ENCODE assay signal across 11 mouse cellular contexts in genomic region chr11:70765776-70766445, GRCm38 (mm10). TPM values are rescaled to one million over a fixed set of nuclear protein-coding genes. Genes with fewer than 3 reads are reported as not detected.
DNase-seq lines count a peak whose midpoint lies in the region; ATAC-seq and TF ChIP-seq lines count a peak whose summit lies in the region.
"Had no signal": no experiment of that assay in that cellular context is flagged by ENCODE, and none has a peak within 500 bp of the region (broad histone marks: within the 10 kb centered on the region; RNA-seq: fewer than 3 reads in every experiment).

No protein-coding gene starts in this region.

- 62% methylated on average over 16 of the region's 16 CpGs for WGBS in lung, embryonic 15.5 days
- WGBS in lung, adult 2 months = 40% methylated on average over 16 of the region's 16 CpGs
- WGBS in heart, postnatal 0 days = 63% methylated on average over 16 of the region's 16 CpGs

- H3K4me3 ChIP-seq in lung, embryonic 15.5 days = no peak overlapping the region
- H3K4me3 ChIP-seq in lung, adult 2 months (replicated peaks; ENCODE audit: extremely low read depth, low read depth, low read length) = no peak overlapping the region
- H3K4me3 ChIP-seq in heart, postnatal 0 days (ENCODE audit: low read depth, low read length) = no peak overlapping the region
- H3K4me3 ChIP-seq: hindbrain, embryonic 10.5 days; liver, embryonic 13.5 days had no signal

- no peak for TF ChIP-seq CTCF in lung, adult 2 months (IDR thresholded peaks at IDR 0.05; ENCODE audit: insufficient read depth, low read length)
- TF ChIP-seq CTCF in heart, postnatal 0 days (IDR thresholded peaks at IDR 0.05; ENCODE audit: low read depth) = no peak

- no peak overlapping the region for H3K9ac ChIP-seq in lung, embryonic 15.5 days
- no peak overlapping the region for H3K9ac ChIP-seq in heart, postnatal 0 days (replicated peaks; ENCODE audit: low read depth, low read length)
- H3K9ac ChIP-seq: liver, embryonic 13.5 days had no signal

- H3K9me3 ChIP-seq in lung, embryonic 15.5 days = no peaks in the 10 kb centered on the region
- no peaks in the 10 kb centered on the region for H3K9me3 ChIP-seq in heart, postnatal 0 days (replicated peaks; ENCODE audit: control insufficient read depth, low read length)
- H3K9me3 ChIP-seq: hindbrain, embryonic 10.5 days; liver, embryonic 13.5 days had no signal

- no peaks in the 10 kb centered on the region for H3K27me3 ChIP-seq in lung, embryonic 15.5 days
- H3K27me3 ChIP-seq in heart, postnatal 0 days (ENCODE audit: control insufficient read depth, insufficient read depth, low read length) = no peaks in the 10 kb centered on the region
- H3K27me3 ChIP-seq: liver, embryonic 13.5 days had no signal

- peaks cover 7% of the 10 kb centered on the region for H3K4me1 ChIP-seq in lung, embryonic 15.5 days
- peaks cover 6% of the 10 kb centered on the region; the same call in 1 of the 2 replicates for H3K4me1 ChIP-seq in lung, adult 2 months (ENCODE audit: control insufficient read depth, insufficient read depth, low read length)
- peaks cover 13% of the 10 kb centered on the region for H3K4me1 ChIP-seq in heart, postnatal 0 days (ENCODE audit: control insufficient read depth, insufficient read depth)

- no peak for TF ChIP-seq EP300 in heart, postnatal 0 days (IDR thresholded peaks at IDR 0.05; ENCODE audit: low read depth)

- no peak for ATAC-seq in lung, embryonic 15.5 days (ENCODE audit: borderline replicate concordance, extremely low read depth, low FRiP score, low TSS enrichment)
- ATAC-seq in activated CD4-positive, CD25-positive, alpha-beta regulatory T cell, adult 4 months = peak; percentile 28
- no peak for ATAC-seq in heart, postnatal 0 days (ENCODE audit: insufficient read depth, low read depth)
- ATAC-seq in monocyte, adult 5-6 weeks (replicated peaks; ENCODE audit: insufficient number of reproducible peaks, low FRiP score, low TSS enrichment, poor library complexity, severe bottlenecking) = no peak

- no peak for TF ChIP-seq POLR2A in lung, adult 2 months (IDR thresholded peaks at IDR 0.05; ENCODE audit: borderline replicate concordance, extremely low read depth, low read depth, low read length)

- 0 out of 2 replicates have a peak, but pooled peaks cover 3% of the 10 kb centered on the region for H3K36me3 ChIP-seq in lung, embryonic 15.5 days
- H3K36me3 ChIP-seq in heart, postnatal 0 days (replicated peaks; ENCODE audit: control insufficient read depth, insufficient read depth, low read length) = peaks cover 11% of the 10 kb centered on the region

- DNase-seq in lung, adult 2 months = no peak
- peak; percentile 25 for DNase-seq in heart, postnatal 0 days (ENCODE audit: low spot score)
- DNase-seq in lung, postnatal 14 days = peak; percentile 9
- DNase-seq in right cerebral cortex, postnatal 10 days (ENCODE audit: low spot score in 2 of 2) = no peak
- no peak for DNase-seq in cerebellum, postnatal 14 days
- DNase-seq: liver, embryonic 13.5 days had no signal

- H3K27ac ChIP-seq in lung, embryonic 15.5 days = peak overlapping the region; percentile 37
- H3K27ac ChIP-seq in heart, postnatal 0 days (ENCODE audit: low read depth) = peak overlapping the region; percentile 91
- H3K27ac ChIP-seq: hindbrain, embryonic 10.5 days; liver, embryonic 13.5 days had no signal

- H3K4me2 ChIP-seq in lung, embryonic 15.5 days = peak overlapping the region; percentile 0; the same call in 1 of the 2 replicates
- peak overlapping the region; percentile 82; the same call in 1 of the 2 replicates for H3K4me2 ChIP-seq in heart, postnatal 0 days (ENCODE audit: low read depth, low read length)

RNA-seq across cellular contexts. Expression of gene Zfp3, which starts 1.9 kb away (rescaled TPM):
- 4.6 and 5.4 TPM in 2 replicates for polyA plus RNA-seq in lung, embryonic 15.5 days (2015; fragmentation: Nextera tagmentation; extraction: Ambion mirVana)
- 1.4 and 2.3 TPM in 2 replicates for polyA plus RNA-seq in lung, adult 2 months (2012; rRNA removed)
- polyA plus RNA-seq in activated CD4-positive, CD25-positive, alpha-beta regulatory T cell, adult 4 months (2017; shearing (Covaris generic)) = 1 to 10 TPM; 3.9 to 5.4 TPM
- 4.2 and 4.9 TPM in 2 replicates for total RNA-seq in heart, postnatal 0 days (2014; rRNA removed; ENCODE audit: low replicate concordance)
- polyA plus RNA-seq in heart, postnatal 0 days (2015; fragmentation: Nextera tagmentation; extraction: Ambion mirVana) = 9.6 and 10.8 TPM in 2 replicates
- 2.1 to 6.5 TPM (median 2.1 TPM) in 3 replicates for total RNA-seq in monocyte, adult 5-6 weeks (2017)

RNA-seq across cellular contexts. Expression of gene Scimp, which starts 46.5 kb away (rescaled TPM):
- 0.35 and 0.46 TPM in 2 replicates for polyA plus RNA-seq in lung, embryonic 15.5 days (2015; fragmentation: Nextera tagmentation; extraction: Ambion mirVana)
- polyA plus RNA-seq in lung, adult 2 months (2012; rRNA removed) = 2.6 and 3.5 TPM in 2 replicates
- polyA plus RNA-seq in activated CD4-positive, CD25-positive, alpha-beta regulatory T cell, adult 4 months (2017; shearing (Covaris generic)) = under 1 TPM in 1 of 2 experiments, not detected in 1; 0.64 TPM
- total RNA-seq in heart, postnatal 0 days (2014; rRNA removed; ENCODE audit: low replicate concordance) = not detected in 2 replicates
- 0.38 and 0.49 TPM in 2 replicates for polyA plus RNA-seq in heart, postnatal 0 days (2015; fragmentation: Nextera tagmentation; extraction: Ambion mirVana)
- total RNA-seq in monocyte, adult 5-6 weeks (2017) = 13.5 to 64.4 TPM (median 25.6 TPM) in 3 replicates
- polyA plus RNA-seq: embryonic facial prominence, embryonic 11.5 days; hindbrain, embryonic 10.5 days had no signal

Comparison
In these comparisons a context has a peak if more than half of its experiments do, and no peak if none do; other contexts are left out.
1. DNase-seq: peak in heart, postnatal 0 days (single experiment) and lung, postnatal 14 days (single experiment); none in lung, adult 2 months (single experiment), right cerebral cortex, postnatal 10 days (0 of 2) and cerebellum, postnatal 14 days (0 of 2).